Mouse (Mus musculus) CH12.LX (cell line): Measurements from ENCODE around the gene Reep6. TPM values are rescaled to one million over a fixed set of nuclear protein-coding genes. Genes with fewer than 3 reads are reported as not detected.

Experiments
- DNase-seq: peaks from one replicate; pipeline ENCODE4 v3.0.0-alpha.2; 2013; ENCODE audit errors: extremely low read depth
- H3K27ac ChIP-seq: 2 replicates; pipeline ENCODE4 v1.5.1; 2012; ENCODE audit warnings: low read depth, mild to moderate bottlenecking, control low read depth, moderate library complexity; ENCODE audit not compliant: insufficient read depth
- H3K27me3 ChIP-seq: replicated peaks from 2 replicates; pipeline ENCODE3; 2012; ENCODE audit warnings: inconsistent platforms
- H3K36me3 ChIP-seq, 2 experiments: replicated peaks in 1 of 2; 2 replicates each; pipeline versions ENCODE3 to v1.6.1; 2012; ENCODE audit warnings: inconsistent platforms in 1 of 2, low read length in 1 of 2, mild to moderate bottlenecking in 1 of 2, mixed read lengths in 1 of 2, moderate library complexity in 1 of 2; ENCODE audit not compliant: control insufficient read depth in 1 of 2, insufficient read depth in 1 of 2
- H3K4me1 ChIP-seq, 2 experiments: 2 replicates each; pipeline ENCODE4 v1.6.1; 2012; ENCODE audit warnings: inconsistent platforms in 1 of 2, moderate library complexity in 1 of 2; ENCODE audit not compliant: insufficient read depth in 2 of 2, control insufficient read depth in 1 of 2
- H3K4me2 ChIP-seq: 2 replicates; pipeline ENCODE4 v1.6.1; 2012; ENCODE audit warnings: low read depth, mild to moderate bottlenecking, control low read depth; ENCODE audit not compliant: poor library complexity, insufficient read depth, severe bottlenecking
- H3K4me3 ChIP-seq, 3 experiments: fragments of 150-350 bp in 1 of 3; sonication (generic) in 1 of 3; replicated peaks in 1 of 3; 2 replicates each; pipeline versions ENCODE3 to v1.5.1; 2011 to 2012; ENCODE audit warnings: low read depth in 2 of 3, low read length in 2 of 3, mild to moderate bottlenecking in 2 of 3, moderate library complexity in 2 of 3, control low read depth in 1 of 3, improper control_type of control experiment in 1 of 3, inconsistent platforms in 1 of 3, mixed read lengths in 1 of 3; ENCODE audit not compliant: poor library complexity in 1 of 3
- H3K79me2 ChIP-seq: replicated peaks from 2 replicates; pipeline ENCODE4 v1.6.1; 2012; ENCODE audit warnings: mild to moderate bottlenecking, moderate library complexity; ENCODE audit not compliant: control insufficient read depth, poor library complexity, insufficient read depth, severe bottlenecking; ENCODE audit errors: extremely low read depth
- H3K9ac ChIP-seq: 2 replicates; pipeline ENCODE4 v1.6.1; 2012; ENCODE audit warnings: low read depth, mild to moderate bottlenecking, control low read depth, moderate library complexity; ENCODE audit not compliant: insufficient read depth
- H3K9me3 ChIP-seq: replicated peaks from 2 replicates; pipeline ENCODE3; 2012; ENCODE audit warnings: low read length, inconsistent platforms, mixed read lengths
- CHD1 ChIP-seq: IDR thresholded peaks from 2 replicates; pipeline ENCODE4 v1.6.1; 2012; ENCODE audit warnings: low read depth, low read length, improper control_type of control experiment, inconsistent platforms
- CHD2 ChIP-seq: IDR thresholded peaks from 2 replicates; pipeline ENCODE4 v1.6.1; 2011; ENCODE audit warnings: low read length, improper control_type of control experiment
- KAT2A ChIP-seq: IDR thresholded peaks from 2 replicates; pipeline ENCODE4 v1.6.1; 2012; ENCODE audit warnings: low read length, improper control_type of control experiment, inconsistent platforms; ENCODE audit not compliant: insufficient replicate concordance
- POLR2AphosphoS2 ChIP-seq: IDR thresholded peaks from 2 replicates; pipeline ENCODE4 v1.6.1; 2011; ENCODE audit warnings: low read depth, low read length, improper control_type of control experiment
- SIN3A ChIP-seq: IDR thresholded peaks from 2 replicates; pipeline ENCODE4 v1.6.1; 2012; ENCODE audit warnings: low read length, improper control_type of control experiment, inconsistent platforms
- USF1 ChIP-seq: IDR thresholded peaks from 2 replicates; pipeline ENCODE4 v1.6.1; 2014; ENCODE audit warnings: low read depth, mild to moderate bottlenecking, inconsistent platforms, low read length, improper control_type of control experiment
- ZMIZ1 ChIP-seq: IDR thresholded peaks from 2 replicates; pipeline ENCODE4 v1.6.1; 2012; ENCODE audit warnings: low read depth, mild to moderate bottlenecking, inconsistent platforms, low read length, improper control_type of control experiment
- ZNF384 ChIP-seq: IDR thresholded peaks from 2 replicates; pipeline ENCODE4 v1.6.1; 2012; ENCODE audit warnings: low read depth, low read length, improper control_type of control experiment, inconsistent platforms
- dilution Hi-C: fragments of 300-500 bp; cut with MboI; formaldehyde crosslinking; loops from 2 replicates; pipeline ENCODE4 v1.14.3; 2020; ENCODE audit warnings: low sequenced_read_pairs; ENCODE audit not compliant: extremely low pct_unique_long_range_greater_than_20kb, extremely low pct_ligation_motif_present
- in situ Hi-C: fragments of 300-500 bp; cut with MboI; formaldehyde crosslinking; loops from 3 replicates; pipeline ENCODE4 v1.14.3; 2019; ENCODE audit warnings: low sequenced_read_pairs, low pct_ligation_motif_present, low pct_unique_long_range_greater_than_20kb, mixed read lengths
- polyA plus RNA-seq: library from polyadenylated mRNA; unstranded; fragments of >175 nt; gene quantifications from 2 replicates; pipeline ENCODE4 v1.2.1, GENCODE M21; 2012; ENCODE audit warnings: low read depth; ENCODE audit not compliant: insufficient read length
- total RNA-seq, 2 experiments: library from RNA; depleted of rRNA; stranded (reverse); fragments of 300-350 nt in 1 of 2; fragments of >200 nt in 1 of 2; gene quantifications; 2 replicates each; pipeline ENCODE4 v1.2.3; 2012 to 2014

The Reep6 gene
- total and polyA plus RNA-seq, 3 experiments = 0.48 to 7.5 (median 5.0) TPM

DNA sequence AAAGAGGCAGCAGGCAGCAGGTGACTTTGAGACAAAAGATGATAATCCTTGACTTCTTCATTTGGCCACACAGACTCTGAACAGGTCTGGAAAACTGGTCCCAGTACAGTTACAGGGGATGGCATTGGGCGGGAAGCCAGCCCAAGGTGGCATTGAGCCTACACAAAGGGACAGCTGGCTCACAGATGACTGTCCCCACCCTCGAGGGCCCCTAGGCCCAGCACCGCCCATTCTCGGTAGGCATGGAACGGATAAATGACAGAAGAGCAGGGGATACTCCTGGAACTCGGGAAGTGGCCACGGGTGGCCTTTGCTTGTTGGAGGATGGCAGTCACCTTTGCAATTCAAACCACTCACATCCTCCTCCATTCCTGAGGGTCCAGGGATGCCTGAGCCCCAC is 55.6 kb downstream of the Reep6 start:
- H3K9me3 ChIP-seq = no peaks in the 10 kb centered on the region
- in situ Hi-C loops (loop anchor here (5.0 kb wide), 1 partner anchor 42 kb away; no protein-coding TSS in a partner anchor), dilution Hi-C loops (no loop called here)
- no peaks in the 10 kb centered on the region for H3K79me2 ChIP-seq
- peaks cover 35 to 52% of the 10 kb centered on the region in 2 experiments for H3K4me1 ChIP-seq
- H3K4me2 ChIP-seq = no peak overlapping the region
- no peak for DNase-seq
- H3K27ac ChIP-seq = no peak overlapping the region
- no peaks in the 10 kb centered on the region for H3K27me3 ChIP-seq
- TF ChIP-seq KAT2A (no peak), CHD2 (no peak), CHD1 (no peak), USF1 (no peak), POLR2AphosphoS2 (no peak), SIN3A (no peak), ZNF384 (no peak), ZMIZ1 (no peak)
- no peak overlapping the region for H3K4me3 ChIP-seq
- no peak overlapping the region for H3K9ac ChIP-seq
- H3K36me3 ChIP-seq = peaks cover 17 to 50% of the 10 kb centered on the region in 2 experiments

Other genes starting within 250 kb of the Reep6 start
Only the 20 nearest of the 26 such genes appear.
- gene Cbarp, start 189.1 kb upstream of the Reep6 start, total RNA-seq (2012; rRNA removed) = 2.3 and 2.6 TPM in 2 replicates
- gene Cbarp, start 189.1 kb upstream of the Reep6 start, total RNA-seq (2014; rRNA removed) = 0.09 and 0.19 TPM in 2 replicates
- gene Cbarp, start 189.1 kb upstream of the Reep6 start, polyA plus RNA-seq = 1.7 and 2.4 TPM in 2 replicates
- 11.6 and 16.2 TPM in 2 replicates for gene Midn, start 181.7 kb upstream of the Reep6 start, total RNA-seq (2012; rRNA removed)
- 3.9 and 4.7 TPM in 2 replicates for gene Midn, start 181.7 kb upstream of the Reep6 start, total RNA-seq (2014; rRNA removed)
- 25.2 and 33.2 TPM in 2 replicates for gene Midn, start 181.7 kb upstream of the Reep6 start, polyA plus RNA-seq
- 28.3 and 34.4 TPM in 2 replicates for gene Cirbp, start 164.0 kb upstream of the Reep6 start, total RNA-seq (2012; rRNA removed)
- 27.0 and 31.9 TPM in 2 replicates for gene Cirbp, start 164.0 kb upstream of the Reep6 start, total RNA-seq (2014; rRNA removed)
- 40.2 and 45.9 TPM in 2 replicates for gene Cirbp, start 164.0 kb upstream of the Reep6 start, polyA plus RNA-seq
- 30.5 and 37.7 TPM in 2 replicates for gene 1600002K03Rik, start 157.0 kb upstream of the Reep6 start, total RNA-seq (2012; rRNA removed)
- gene 1600002K03Rik, start 157.0 kb upstream of the Reep6 start, total RNA-seq (2014; rRNA removed) = 34.3 and 40.2 TPM in 2 replicates
- gene 1600002K03Rik, start 157.0 kb upstream of the Reep6 start, polyA plus RNA-seq = 19.3 and 21.9 TPM in 2 replicates
- 0.63 and 1.5 TPM in 2 replicates for gene Efna2, start 150.5 kb upstream of the Reep6 start, total RNA-seq (2012; rRNA removed)
- 0.23 and 0.34 TPM in 2 replicates for gene Efna2, start 150.5 kb upstream of the Reep6 start, total RNA-seq (2014; rRNA removed)
- gene Efna2, start 150.5 kb upstream of the Reep6 start, polyA plus RNA-seq = 0.45 and 0.86 TPM in 2 replicates
- gene Mum1, start 103.5 kb upstream of the Reep6 start, total RNA-seq (2012; rRNA removed) = 35.6 and 44.3 TPM in 2 replicates
- 24.1 and 25.1 TPM in 2 replicates for gene Mum1, start 103.5 kb upstream of the Reep6 start, total RNA-seq (2014; rRNA removed)
- 22.9 and 24.1 TPM in 2 replicates for gene Mum1, start 103.5 kb upstream of the Reep6 start, polyA plus RNA-seq
- gene Ndufs7, start 80.8 kb upstream of the Reep6 start, total RNA-seq (2012; rRNA removed) = 248 and 282 TPM in 2 replicates
- gene Ndufs7, start 80.8 kb upstream of the Reep6 start, total RNA-seq (2014; rRNA removed) = 124 and 154 TPM in 2 replicates
- 222 and 228 TPM in 2 replicates for gene Ndufs7, start 80.8 kb upstream of the Reep6 start, polyA plus RNA-seq
- 0.30 and 0.38 TPM in 2 replicates for gene Gamt, start 68.9 kb upstream of the Reep6 start, total RNA-seq (2012; rRNA removed)
- gene Gamt, start 68.9 kb upstream of the Reep6 start, total RNA-seq (2014; rRNA removed) = 0.24 TPM in 1 of 2 replicates, not detected in the other
- 0.42 TPM in 1 of 2 replicates, not detected in the other for gene Gamt, start 68.9 kb upstream of the Reep6 start, polyA plus RNA-seq
- 162 and 172 TPM in 2 replicates for gene Dazap1, start 68.5 kb upstream of the Reep6 start, total RNA-seq (2012; rRNA removed)
- 180 and 187 TPM in 2 replicates for gene Dazap1, start 68.5 kb upstream of the Reep6 start, total RNA-seq (2014; rRNA removed)
- gene Dazap1, start 68.5 kb upstream of the Reep6 start, polyA plus RNA-seq = 236 and 252 TPM in 2 replicates
- gene Rps15, start 37.5 kb upstream of the Reep6 start, total RNA-seq (2012; rRNA removed) = 4,610 and 5,342 TPM in 2 replicates
- gene Rps15, start 37.5 kb upstream of the Reep6 start, total RNA-seq (2014; rRNA removed) = 2,343 and 2,739 TPM in 2 replicates
- gene Rps15, start 37.5 kb upstream of the Reep6 start, polyA plus RNA-seq = 2,279 and 2,754 TPM in 2 replicates
- gene Apc2, start 34.0 kb upstream of the Reep6 start, total RNA-seq (2012; rRNA removed) = 0.13 TPM in 2 replicates
- gene Apc2, start 34.0 kb upstream of the Reep6 start, total RNA-seq (2014; rRNA removed) = not detected in 2 replicates
- gene Apc2, start 34.0 kb upstream of the Reep6 start, polyA plus RNA-seq = 0.04 and 0.07 TPM in 2 replicates
- gene 2310011J03Rik, start 9.4 kb upstream of the Reep6 start, total RNA-seq (2012; rRNA removed) = 46.8 and 59.7 TPM in 2 replicates
- gene 2310011J03Rik, start 9.4 kb upstream of the Reep6 start, total RNA-seq (2014; rRNA removed) = 35.6 and 37.5 TPM in 2 replicates
- gene 2310011J03Rik, start 9.4 kb upstream of the Reep6 start, polyA plus RNA-seq = 34.6 and 38.9 TPM in 2 replicates
- 1.1 and 1.3 TPM in 2 replicates for gene Pcsk4, start 455 bp upstream of the Reep6 start, total RNA-seq (2012; rRNA removed)
- gene Pcsk4, start 455 bp upstream of the Reep6 start, total RNA-seq (2014; rRNA removed) = not detected in 2 replicates
- 0.46 TPM in 1 of 2 replicates, not detected in the other for gene Pcsk4, start 455 bp upstream of the Reep6 start, polyA plus RNA-seq
- gene Adamtsl5, start 18.5 kb downstream of the Reep6 start, total RNA-seq (2012; rRNA removed) = 0.38 and 0.55 TPM in 2 replicates
- gene Adamtsl5, start 18.5 kb downstream of the Reep6 start, total RNA-seq (2014; rRNA removed) = 0.16 and 0.27 TPM in 2 replicates
- gene Adamtsl5, start 18.5 kb downstream of the Reep6 start, polyA plus RNA-seq = 0.07 and 0.16 TPM in 2 replicates
- not detected in 2 replicates for gene Plk5, start 26.5 kb downstream of the Reep6 start, total RNA-seq (2012; rRNA removed)
- not detected in 2 replicates for gene Plk5, start 26.5 kb downstream of the Reep6 start, total RNA-seq (2014; rRNA removed)
- gene Plk5, start 26.5 kb downstream of the Reep6 start, polyA plus RNA-seq = not detected in 2 replicates
- gene Mex3d, start 57.7 kb downstream of the Reep6 start, total RNA-seq (2012; rRNA removed) = 8.4 and 8.5 TPM in 2 replicates
- gene Mex3d, start 57.7 kb downstream of the Reep6 start, total RNA-seq (2014; rRNA removed) = 4.9 and 6.6 TPM in 2 replicates
- gene Mex3d, start 57.7 kb downstream of the Reep6 start, polyA plus RNA-seq = 4.7 and 5.9 TPM in 2 replicates
- 61.9 and 67.0 TPM in 2 replicates for gene Mbd3, start 69.6 kb downstream of the Reep6 start, total RNA-seq (2012; rRNA removed)
- gene Mbd3, start 69.6 kb downstream of the Reep6 start, total RNA-seq (2014; rRNA removed) = 48.7 and 51.5 TPM in 2 replicates
- 131 and 133 TPM in 2 replicates for gene Mbd3, start 69.6 kb downstream of the Reep6 start, polyA plus RNA-seq
- gene Uqcr11, start 76.9 kb downstream of the Reep6 start, total RNA-seq (2012; rRNA removed) = 466 and 529 TPM in 2 replicates
- 442 and 444 TPM in 2 replicates for gene Uqcr11, start 76.9 kb downstream of the Reep6 start, total RNA-seq (2014; rRNA removed)
- gene Uqcr11, start 76.9 kb downstream of the Reep6 start, polyA plus RNA-seq = 206 and 248 TPM in 2 replicates
- gene Tcf3, start 103.7 kb downstream of the Reep6 start, total RNA-seq (2012; rRNA removed) = 179 and 207 TPM in 2 replicates
- gene Tcf3, start 103.7 kb downstream of the Reep6 start, total RNA-seq (2014; rRNA removed) = 139 and 146 TPM in 2 replicates
- 208 and 223 TPM in 2 replicates for gene Tcf3, start 103.7 kb downstream of the Reep6 start, polyA plus RNA-seq
- not detected in 2 replicates for gene Onecut3, start 164.9 kb downstream of the Reep6 start, total RNA-seq (2012; rRNA removed)
- not detected in 2 replicates for gene Onecut3, start 164.9 kb downstream of the Reep6 start, total RNA-seq (2014; rRNA removed)
- gene Onecut3, start 164.9 kb downstream of the Reep6 start, polyA plus RNA-seq = not detected in 2 replicates